Mouse (Mus musculus) olfactory bulb, adult 2 months (tissue): Measurements from ENCODE around the gene Gpr155. TPM values are rescaled to one million over a fixed set of nuclear protein-coding genes. Genes with fewer than 3 reads are reported as not detected.

Experiments
- H3K27ac ChIP-seq: fragments of 200-500 bp; 2 replicates; pipeline ENCODE4 v1.5.1; 2012; ENCODE audit warnings: low read depth, low read length; ENCODE audit not compliant: insufficient read depth
- H3K4me1 ChIP-seq: fragments of 200-500 bp; 2 replicates; pipeline ENCODE4 v1.6.1; 2012; ENCODE audit warnings: low read length; ENCODE audit not compliant: control insufficient read depth, insufficient read depth
- H3K4me3 ChIP-seq: fragments of 200-500 bp; 2 replicates; pipeline ENCODE4 v1.5.1; 2012; ENCODE audit warnings: mild to moderate bottlenecking, low read depth, low read length, moderate library complexity; ENCODE audit not compliant: insufficient read depth
- CTCF ChIP-seq: fragments of 200-500 bp; IDR thresholded peaks from 2 replicates; pipeline ENCODE4 v1.5.1; 2012; ENCODE audit warnings: low read depth, mild to moderate bottlenecking, low read length, moderate library complexity; ENCODE audit not compliant: insufficient read depth
- POLR2A ChIP-seq: fragments of 200-500 bp; IDR thresholded peaks from 2 replicates; pipeline ENCODE4 v1.6.1; 2012; ENCODE audit warnings: mild to moderate bottlenecking, low read depth, low read length, moderate library complexity; ENCODE audit not compliant: insufficient read depth
- WGBS: fragments of 180-500 bp; shearing (Covaris S2); methylation state at CpG from one replicate; pipeline ENCODE4 v1.1.7; 2018; 5-methylcytosine and 5-hydroxymethylcytosine counted together
- polyA plus RNA-seq: library from polyadenylated mRNA; stranded (reverse); fragments of >200 nt; gene quantifications from 2 replicates; pipeline ENCODE4 v1.2.4, GENCODE M21; 2012; ENCODE audit warnings: low replicate concordance; ENCODE audit not compliant: missing spikeins, insufficient read depth, insufficient read length

The Gpr155 gene
- polyA plus RNA-seq, 1 experiment, result not detected

GRCm38 (mm10) chr2:73347766-73348165 lies 38.6 kb downstream of the Gpr155 start:
- Histone ChIP-seq H3K27ac (no peak overlapping the region), H3K4me1 (no peaks in the 10 kb centered on the region), H3K4me3 (no peak overlapping the region)
- WGBS, result 70% methylated on average over 9 of the region's 9 CpGs
- no peak for TF ChIP-seq POLR2A
- TF ChIP-seq CTCF, result no peak

GRCm38 (mm10) chr2:73347136-73347535 lies 39.2 kb downstream of the Gpr155 start:
- no peak overlapping the region for H3K4me3 ChIP-seq
- 75% methylated on average over 6 of the region's 6 CpGs for WGBS
- TF ChIP-seq POLR2A (no peak), CTCF (no peak)
- H3K4me1 ChIP-seq, result no peaks in the 10 kb centered on the region
- H3K27ac ChIP-seq, result no peak overlapping the region

DNA sequence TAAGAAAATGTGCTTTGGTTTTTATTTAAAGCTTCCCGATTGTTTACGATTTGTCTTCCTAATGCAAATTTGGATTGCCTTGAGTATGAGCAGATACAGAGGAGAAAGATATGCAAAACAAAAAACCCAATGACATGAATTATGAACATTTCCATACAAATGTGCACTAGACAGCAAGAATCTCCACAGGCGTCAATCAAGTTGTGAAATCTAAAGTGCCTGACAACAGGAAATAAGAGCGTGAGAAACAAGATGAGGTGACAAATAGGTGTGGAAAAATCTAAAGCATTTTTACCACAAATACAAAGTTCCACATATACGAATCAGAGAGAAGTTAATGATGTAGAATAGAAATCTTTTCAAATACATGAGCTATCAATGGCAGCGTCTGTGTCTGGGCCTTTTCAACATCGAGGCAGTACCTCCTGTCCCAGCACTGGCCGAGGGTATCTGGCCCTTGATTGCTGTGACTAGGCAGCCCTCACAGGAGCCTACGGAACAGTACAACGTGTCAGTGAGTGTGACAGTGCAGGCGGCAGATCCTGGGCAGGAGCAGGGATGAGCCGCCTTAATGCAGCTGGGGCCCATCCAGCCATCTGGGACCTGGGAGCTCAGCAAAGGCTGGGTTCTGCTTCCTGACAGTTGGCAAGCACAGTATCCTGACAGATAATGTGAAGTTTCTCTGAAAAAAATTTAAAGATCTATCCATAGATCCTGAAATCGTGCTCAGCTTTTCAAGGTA lies 39.9 kb downstream of the Gpr155 start:
- 73% methylated on average over 13 of the region's 13 CpGs for WGBS

DNA sequence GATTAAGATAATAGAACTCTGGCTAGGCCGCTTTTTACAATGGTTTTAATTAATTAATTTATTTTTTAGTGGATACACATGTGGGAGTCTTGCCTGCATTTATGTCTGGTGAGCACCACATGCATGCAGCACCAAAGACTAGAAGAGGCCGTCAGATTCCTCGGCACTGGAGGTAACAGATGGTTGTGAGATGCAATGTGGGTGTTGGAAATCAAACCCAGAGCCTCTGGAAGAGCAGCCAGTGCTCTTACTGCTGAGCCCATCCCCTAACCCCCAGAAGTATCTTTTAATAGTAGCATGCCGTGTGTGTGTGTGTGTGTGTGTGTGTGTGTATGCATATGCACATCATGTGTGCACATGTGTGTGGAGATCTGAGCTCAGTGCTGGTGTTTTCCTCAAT lies 41.2 kb downstream of the Gpr155 start:
- H3K4me1 ChIP-seq, result no peaks in the 10 kb centered on the region
- TF ChIP-seq POLR2A, result no peak
- TF ChIP-seq CTCF, result no peak
- H3K4me3 ChIP-seq, result no peak overlapping the region
- H3K27ac ChIP-seq, result no peak overlapping the region
- WGBS, result 88% methylated on average over 4 of the region's 4 CpGs

More for the DNA sequence above, 39.9 kb downstream of the Gpr155 start:
- no peak overlapping the region for H3K4me3 ChIP-seq
- no peaks in the 10 kb centered on the region for H3K4me1 ChIP-seq
- H3K27ac ChIP-seq, result no peak overlapping the region
- no peak for TF ChIP-seq POLR2A
- no peak for TF ChIP-seq CTCF

GRCm38 (mm10) chr2:73343701-73344100 lies 42.7 kb downstream of the Gpr155 start:
- Histone ChIP-seq H3K4me1 (no peaks in the 10 kb centered on the region), H3K4me3 (no peak overlapping the region), H3K27ac (no peak overlapping the region)
- no peak for TF ChIP-seq POLR2A
- TF ChIP-seq CTCF, result no peak
- WGBS, result 95% methylated on average over 5 of the region's 5 CpGs

DNA sequence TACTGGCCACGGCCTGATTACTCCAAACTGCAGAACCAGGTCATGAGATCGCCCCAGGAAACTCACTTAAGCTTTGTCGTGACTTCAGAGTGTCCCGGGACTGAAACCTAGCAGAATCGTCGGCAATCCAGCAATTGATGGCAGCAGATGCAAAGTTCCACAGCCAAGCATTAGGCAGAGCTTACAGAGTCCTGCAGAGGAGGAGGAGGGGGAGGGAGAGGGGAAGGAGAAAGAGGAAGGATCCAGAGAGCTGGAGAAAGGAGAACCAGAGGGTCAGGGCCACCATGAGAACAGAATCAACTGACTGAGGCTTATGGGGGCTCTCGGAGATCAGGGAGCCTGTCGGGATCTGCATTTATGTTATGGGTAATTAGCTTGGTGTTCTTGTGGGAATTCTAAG lies 48.0 kb downstream of the Gpr155 start:
- no peaks in the 10 kb centered on the region for H3K4me1 ChIP-seq
- no peak overlapping the region for H3K27ac ChIP-seq
- no peak for TF ChIP-seq POLR2A
- TF ChIP-seq CTCF, result no peak
- 82% methylated on average over 8 of the region's 8 CpGs for WGBS
- H3K4me3 ChIP-seq, result no peak overlapping the region

DNA sequence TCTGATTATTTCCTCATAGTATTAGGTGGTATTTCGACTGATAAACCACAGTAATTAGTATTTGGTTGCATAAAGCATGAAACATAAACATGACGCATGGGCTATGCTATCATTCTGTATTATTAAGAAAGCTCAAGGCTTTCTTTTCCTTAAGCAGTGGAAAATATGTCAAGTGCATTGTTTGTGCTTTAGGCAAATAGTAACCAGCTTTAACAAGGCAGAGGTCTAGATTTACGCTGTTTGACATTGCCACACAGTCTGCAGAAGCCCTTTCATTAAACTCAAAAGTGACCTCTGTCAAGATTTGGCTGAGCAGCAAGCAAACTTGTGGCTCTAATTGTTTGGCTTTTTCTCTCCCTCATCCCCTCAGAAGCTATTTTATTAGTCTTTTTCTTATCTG lies 50.4 kb downstream of the Gpr155 start:
- Histone ChIP-seq H3K4me1 (no peaks in the 10 kb centered on the region), H3K4me3 (no peak overlapping the region), H3K27ac (no peak overlapping the region)
- 86% methylated on average over 3 of the region's 3 CpGs for WGBS
- TF ChIP-seq POLR2A (no peak), CTCF (no peak)

DNA sequence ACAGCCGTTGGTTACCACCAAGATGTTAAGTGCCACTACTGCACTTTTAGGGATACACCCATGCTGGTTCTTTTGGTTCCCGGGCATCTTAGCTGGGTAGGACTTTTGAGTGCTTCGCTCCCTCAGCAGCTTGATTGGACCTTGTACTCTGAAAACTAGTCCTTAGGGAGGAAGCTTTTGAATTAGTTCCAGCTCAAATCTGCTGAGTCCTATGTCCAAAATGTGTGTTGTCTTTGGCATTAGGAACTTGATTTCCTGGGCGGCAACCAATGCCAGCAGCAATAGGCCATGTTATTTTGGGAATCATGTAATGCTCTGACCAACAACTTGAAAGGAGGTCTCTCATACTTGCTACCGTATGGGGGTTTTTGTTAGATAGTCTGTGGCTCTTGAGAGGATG lies 60.5 kb downstream of the Gpr155 start:
- Histone ChIP-seq H3K4me3 (no peak overlapping the region), H3K4me1 (no peaks in the 10 kb centered on the region), H3K27ac (no peak overlapping the region)
- WGBS, result 88% methylated on average over 5 of the region's 5 CpGs
- TF ChIP-seq CTCF, result no peak

DNA sequence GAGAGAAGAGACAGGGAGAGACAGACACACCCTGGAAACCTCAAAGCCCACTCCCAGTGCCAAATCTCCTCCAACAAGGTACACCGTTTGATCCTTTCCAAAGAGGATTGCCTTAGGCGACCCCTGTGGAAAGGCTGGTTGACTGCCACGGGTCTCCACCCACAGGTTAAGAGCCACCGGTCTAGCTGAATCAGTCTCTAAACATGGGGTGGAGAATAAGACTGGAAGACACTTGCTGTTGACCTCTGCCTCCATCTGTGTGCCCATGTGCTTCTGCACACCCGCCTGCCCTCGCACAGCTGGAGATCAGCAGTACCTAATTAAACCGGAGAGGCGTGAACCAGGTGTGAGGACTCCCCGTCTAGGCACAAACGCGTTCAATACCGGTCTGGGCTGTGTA lies 63.4 kb downstream of the Gpr155 start:
- 75% methylated on average over 12 of the region's 12 CpGs for WGBS
- TF ChIP-seq CTCF, result no peak
- TF ChIP-seq POLR2A, result no peak

DNA sequence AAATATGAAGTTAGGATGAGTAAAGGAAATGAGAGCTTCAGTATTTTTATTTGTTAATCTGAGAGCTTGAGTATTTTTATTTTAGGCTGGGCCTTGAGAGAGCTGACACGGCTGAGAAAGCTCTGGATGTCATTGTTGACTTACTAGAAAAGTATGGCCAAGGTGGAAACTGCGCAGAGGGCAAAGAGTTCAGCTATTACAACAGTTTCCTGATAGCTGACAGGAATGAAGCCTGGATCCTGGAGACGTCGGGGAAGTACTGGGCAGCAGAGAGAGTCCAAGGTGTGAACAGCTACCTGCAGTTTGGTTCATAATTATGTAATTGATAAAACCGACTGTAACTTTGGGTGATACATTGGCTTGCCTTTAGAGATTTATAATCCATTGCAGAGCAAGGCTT lies 67.2 kb downstream of the Gpr155 start:
- 91% methylated on average over 5 of the region's 5 CpGs for WGBS
- TF ChIP-seq POLR2A, result no peak
- TF ChIP-seq CTCF, result no peak
- no peak overlapping the region for H3K27ac ChIP-seq
- no peaks in the 10 kb centered on the region for H3K4me1 ChIP-seq
- H3K4me3 ChIP-seq, result no peak overlapping the region

More for the DNA sequence above, 63.4 kb downstream of the Gpr155 start:
- H3K27ac ChIP-seq, result no peak overlapping the region
- no peak overlapping the region for H3K4me3 ChIP-seq
- H3K4me1 ChIP-seq, result no peaks in the 10 kb centered on the region
